Mouse (Mus musculus) ES-E14 (cell line): ENCODE measurements around the gene Car8.
"Not testable (repeated sequence)": the region's sequence is repeated elsewhere in the genome, so short reads cannot be mapped to it uniquely, and the experiment has no call there.

Source experiments
- CHD2 ChIP-seq: IDR thresholded peaks from 2 replicates; pipeline ENCODE4 v1.6.1; 2014; ENCODE audit warnings: mild to moderate bottlenecking, low read depth, low read length, inconsistent platforms
- HCFC1 ChIP-seq: IDR thresholded peaks from 2 replicates; pipeline ENCODE4 v1.6.1; 2012; ENCODE audit warnings: low read length, inconsistent platforms, borderline replicate concordance; ENCODE audit not compliant: insufficient read depth
- MAFK ChIP-seq: IDR thresholded peaks from 2 replicates; pipeline ENCODE4 v1.6.1; 2014; ENCODE audit warnings: mild to moderate bottlenecking, low read depth, low read length, inconsistent platforms; ENCODE audit not compliant: insufficient read depth
- ZNF384 ChIP-seq: IDR thresholded peaks from 2 replicates; pipeline ENCODE4 v1.6.1; 2012; ENCODE audit warnings: low read depth, low read length, inconsistent platforms

GRCm38 (mm10) chr4:8093566-8093965 lies 145.3 kb downstream of the Car8 start:
- TF ChIP-seq ZNF384, HCFC1, MAFK, CHD2: not testable (repeated sequence)
